Mouse (Mus musculus): ENCODE measurements around the gene Etv2.

Etv2 gene

DNA sequence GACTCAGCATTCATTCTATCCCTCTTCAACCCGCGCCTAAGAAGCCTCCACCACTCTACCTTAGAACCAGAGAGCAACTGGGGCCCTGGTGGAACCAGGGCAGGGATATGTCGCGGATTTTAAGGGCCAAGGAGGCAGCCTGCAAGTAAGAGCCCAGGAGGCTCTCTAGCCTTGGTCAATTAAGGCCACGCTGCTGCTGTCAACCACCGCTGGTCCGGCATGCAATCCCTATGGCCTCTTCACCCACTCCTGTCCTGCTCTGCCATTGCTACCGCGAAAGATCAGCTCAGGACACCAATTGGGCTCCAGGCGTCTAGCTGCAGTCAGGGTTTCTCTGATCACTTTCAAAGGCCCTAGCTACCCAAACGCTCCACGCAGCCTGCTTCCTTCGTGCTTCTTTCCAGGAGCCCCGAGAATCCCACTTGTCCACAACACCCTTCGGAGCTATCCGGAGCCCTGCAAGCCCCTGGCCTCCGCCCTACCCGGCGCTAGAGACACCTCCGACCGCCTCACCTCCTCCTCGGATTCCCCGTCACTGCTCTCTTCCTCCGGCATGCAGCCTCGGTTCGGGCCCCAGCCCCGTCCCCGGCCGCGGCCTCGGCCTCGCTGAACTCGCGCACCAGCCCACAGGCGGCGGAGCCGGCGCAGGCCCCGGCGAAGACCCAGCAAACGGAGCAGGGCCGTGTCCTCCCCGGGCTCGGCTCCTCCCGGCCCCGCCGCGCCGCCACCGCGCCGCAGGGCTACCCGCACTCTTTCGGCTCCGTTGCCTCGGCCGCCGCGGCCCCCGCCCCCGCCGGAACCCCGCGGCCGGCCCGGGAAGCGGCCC, 47.6 kb downstream of the Etv2 start:
- peak; percentile 53 for DNase-seq

DNA sequence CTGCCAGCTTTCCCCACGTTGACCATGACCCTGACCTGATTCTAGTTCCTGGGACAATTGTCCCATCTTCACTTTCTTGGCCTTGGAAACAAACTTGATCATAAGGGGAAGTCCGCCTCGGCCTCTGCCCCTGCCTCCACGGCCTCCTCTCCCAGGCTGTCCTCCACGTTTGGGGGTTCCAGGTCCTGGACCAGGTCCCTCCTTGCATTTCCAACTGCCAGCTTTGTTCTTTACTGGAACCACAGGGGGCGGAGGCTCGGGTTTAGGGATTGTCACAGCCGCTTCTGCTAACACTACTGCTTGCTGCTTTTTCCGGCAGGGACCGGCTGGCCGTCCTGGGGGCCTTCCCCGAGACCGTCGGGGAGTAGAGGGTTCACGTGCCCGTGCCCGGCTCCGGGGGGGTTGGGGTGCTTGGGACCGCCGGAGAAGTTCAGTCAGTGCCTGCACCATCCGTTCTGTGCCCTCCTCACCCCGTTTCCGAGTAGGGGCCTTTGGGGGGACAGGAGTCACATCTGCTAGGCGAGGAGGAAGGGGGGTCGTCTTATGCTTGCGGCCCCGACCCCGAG, 49.1 kb downstream of the Etv2 start:
- no peak for DNase-seq

DNA sequence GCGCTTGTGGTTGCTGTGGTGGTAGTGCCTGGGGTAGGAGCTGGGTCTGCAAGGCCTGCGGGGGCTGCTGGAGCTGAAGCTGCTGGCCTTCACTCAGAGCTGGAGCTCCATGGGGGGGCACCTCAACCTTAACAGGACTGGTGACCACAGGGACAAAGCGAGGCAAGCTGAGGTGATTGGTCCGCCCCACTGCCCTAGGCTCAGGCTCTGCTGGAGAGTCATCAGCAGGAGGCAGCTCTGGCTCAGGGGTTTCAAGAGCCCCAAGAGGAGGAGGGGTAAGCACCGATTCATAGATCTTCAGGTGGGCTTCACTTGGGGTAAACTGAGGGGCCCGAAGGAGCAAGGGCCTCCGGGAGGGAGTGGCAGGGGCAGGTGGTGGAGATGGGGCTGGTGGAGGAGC, 50.5 kb downstream of the Etv2 start:
- DNase-seq, result no peak

DNA sequence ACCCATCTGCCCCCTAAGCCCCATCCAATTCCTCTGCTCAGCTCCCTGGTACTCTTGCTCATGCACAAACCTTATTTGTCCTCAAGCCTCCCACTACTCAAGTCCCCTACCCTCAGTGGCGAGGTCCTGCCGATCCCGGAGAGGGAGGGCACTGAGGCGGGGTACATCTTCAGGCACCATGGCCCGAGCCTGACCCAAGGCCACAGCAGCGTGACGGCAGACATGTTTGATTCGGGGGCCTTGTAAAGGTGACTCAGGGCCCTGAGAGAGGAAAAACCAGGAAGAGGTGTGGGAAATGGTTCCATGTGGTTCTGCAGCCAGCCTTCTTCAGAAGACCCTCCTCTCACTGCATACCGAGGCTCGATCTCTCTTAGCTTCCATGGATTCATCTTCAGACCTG, 51.3 kb downstream of the Etv2 start:
- no peak for DNase-seq

All from lung, postnatal 10 days (tissue).